Comparison of ENCODE assay signal across 8 mouse cellular contexts in genomic region chr2:153492573-153493392, GRCm38 (mm10). TPM values are rescaled to one million over a fixed set of nuclear protein-coding genes. Genes with fewer than 3 reads are reported as not detected.
DNase-seq lines count a peak whose midpoint lies in the region; ATAC-seq lines count a peak whose summit lies in the region.

Gene 4930404H24Rik (plus strand): TSS chr2:153492790.

- H3K36me3 ChIP-seq in forebrain, embryonic 11.5 days (ENCODE audit: control insufficient read depth, insufficient read depth, low read length), result no peaks in the 10 kb centered on the region

- H3K4me3 ChIP-seq in forebrain, embryonic 11.5 days (ENCODE audit: low read depth, low read length), result peak within 1 kb of the TSS; percentile 49

- under 1% methylated on average over 75 of the region's 83 CpGs for WGBS in forebrain, embryonic 11.5 days

- no peaks in the 10 kb centered on the region for H3K9me3 ChIP-seq in forebrain, embryonic 11.5 days (ENCODE audit: control insufficient read depth, low read length)

- DNase-seq in MN1 (ENCODE audit: low spot score), result peak; percentile 56
- DNase-seq in c-Kit-positive CD71-positive TER-119-positive erythroid progenitor cells, embryonic 14.5 days (ENCODE audit: low spot score), result peak; percentile 75
- DNase-seq in forebrain, embryonic 11.5 days (ENCODE audit: low spot score), result peak; percentile 92
- DNase-seq in layer of hippocampus, adult 9-11 months, result peak; percentile 78
- DNase-seq in lung, postnatal 10 days, result peak; percentile 58
- peak; percentile 92 for DNase-seq in retina, postnatal 1 day
- DNase-seq in thymus, postnatal 36 days, result peak; percentile 82 to 87

- peak within 1 kb of the TSS; percentile 64 for H3K9ac ChIP-seq in forebrain, embryonic 11.5 days (ENCODE audit: low read length)

- peak within 1 kb of the TSS; percentile 98 for H3K4me2 ChIP-seq in forebrain, embryonic 11.5 days (ENCODE audit: low read depth, low read length, severe bottlenecking)

- peaks cover 45% of the 10 kb centered on the region for H3K4me1 ChIP-seq in forebrain, embryonic 11.5 days (replicated peaks; ENCODE audit: control insufficient read depth, insufficient read depth, low read length)

- peaks cover 13% of the 10 kb centered on the region for H3K27me3 ChIP-seq in forebrain, embryonic 11.5 days (ENCODE audit: control insufficient read depth, insufficient read depth, low read length)

- ATAC-seq in forebrain, embryonic 11.5 days (replicated peaks; ENCODE audit: low FRiP score), result peak; percentile 87
- ATAC-seq in hematopoietic stem cell, adult 5-6 weeks (replicated peaks in 1 of 2; ENCODE audit: insufficient read depth in 1 of 2, low FRiP score in 2 of 2, low TSS enrichment in 1 of 2, low read depth in 1 of 2, poor library complexity in 2 of 2, severe bottlenecking in 2 of 2), result peak; percentile 9 to 13; a peak in 2 of 4 replicates

- H3K27ac ChIP-seq in forebrain, embryonic 11.5 days (ENCODE audit: low read depth, low read length), result peak within 1 kb of the TSS; percentile 80

RNA-seq across cellular contexts. Expression of gene 4930404H24Rik, which starts in this region (rescaled TPM):
- polyA plus RNA-seq in forebrain, embryonic 11.5 days (2014; fragmentation: Nextera tagmentation; extraction: Ambion mirVana), result not detected in 2 replicates
- total RNA-seq in hematopoietic stem cell, adult 5-6 weeks (2017), result not detected in 2 replicates

Comparison
In these comparisons a context has a peak if more than half of its experiments do, and no peak if none do; other contexts are left out.
1. Peak in every context shown above with its lines: DNase-seq, ATAC-seq, H3K4me3 ChIP-seq and H3K27ac ChIP-seq.
2. Peak in DNase-seq, ATAC-seq, H3K4me3 ChIP-seq, H3K27ac ChIP-seq, H3K9ac ChIP-seq and H3K4me2 ChIP-seq in forebrain, embryonic 11.5 days; RNA of the gene not detected or under 1 TPM.
3. Peak in ATAC-seq in hematopoietic stem cell, adult 5-6 weeks; RNA of the gene not detected or under 1 TPM.